Mouse (Mus musculus) embryonic facial prominence, embryonic 14.5 days (tissue): ENCODE results near the gene Abl1. TPM values are rescaled to one million over a fixed set of nuclear protein-coding genes. Genes with fewer than 3 reads are reported as not detected.

Source experiments
- ATAC-seq: fragments of 200-750 bp; cut with Nextera tagmentation; 2 replicates; pipeline ENCODE4 v1.8.0; 2017; ENCODE audit warnings: low read depth, moderate number of reproducible peaks, moderate TSS enrichment
- DNase-seq: peaks from one replicate; pipeline ENCODE4 v3.0.0-alpha.2; 2015; ENCODE audit warnings: low spot score
- H3K27ac ChIP-seq: fragments of 300-500 bp; sonication (generic); replicated peaks from 2 replicates; pipeline ENCODE4 v1.5.1; 2014; ENCODE audit warnings: low read depth, mild to moderate bottlenecking, low read length, moderate library complexity
- H3K27me3 ChIP-seq: fragments of 300-500 bp; sonication (generic); replicated peaks from 2 replicates; pipeline ENCODE4 v1.6.1; 2014; ENCODE audit warnings: low read length; ENCODE audit not compliant: control insufficient read depth, insufficient read depth
- H3K36me3 ChIP-seq: fragments of 300-500 bp; sonication (generic); 2 replicates; pipeline ENCODE4 v1.6.1; 2014; ENCODE audit warnings: low read length, mixed read lengths; ENCODE audit not compliant: control insufficient read depth, insufficient read depth
- H3K4me1 ChIP-seq: fragments of 300-500 bp; sonication (generic); 2 replicates; pipeline ENCODE4 v1.6.1; 2014; ENCODE audit warnings: antibody characterized with exemption, low read length; ENCODE audit not compliant: control insufficient read depth, insufficient read depth
- H3K4me2 ChIP-seq: fragments of 300-500 bp; sonication (generic); 2 replicates; pipeline ENCODE4 v1.6.1; 2014; ENCODE audit warnings: low read depth, mild to moderate bottlenecking, low read length, moderate library complexity, mixed read lengths
- H3K4me3 ChIP-seq: fragments of 300-500 bp; sonication (generic); 2 replicates; pipeline ENCODE4 v1.5.1; 2014; ENCODE audit warnings: low read depth, mild to moderate bottlenecking, low read length
- H3K9ac ChIP-seq: fragments of 300-500 bp; sonication (generic); 2 replicates; pipeline ENCODE4 v1.6.1; 2014; ENCODE audit warnings: low read depth, mild to moderate bottlenecking, low read length, moderate library complexity, mixed read lengths
- H3K9me3 ChIP-seq: fragments of 300-500 bp; sonication (generic); 2 replicates; pipeline ENCODE4 v1.6.1; 2016; ENCODE audit warnings: low read length; ENCODE audit not compliant: control insufficient read depth
- WGBS: fragments of 180-500 bp; shearing (Covaris S2); extraction: QIAGEN DNeasy Blood & Tissue Kit; methylation state at CpG from one replicate; pipeline ENCODE4 v1.1.7; 2014; 5-methylcytosine and 5-hydroxymethylcytosine counted together
- polyA plus RNA-seq: library from polyadenylated mRNA; unstranded; fragments of >200 nt; fragmentation: Nextera tagmentation; extraction: Ambion mirVana; gene quantifications from 2 replicates; pipeline ENCODE4 v1.2.1, GENCODE M21; 2014

Abl1 gene
- polyA plus RNA-seq, 1 experiment from 2014 or later, result 48.9 TPM

- WGBS, result 0% methylated on average over 48 of the region's 109 CpGs
- Histone ChIP-seq H3K4me3 (peak overlapping the region; percentile 55), H3K9ac (peak overlapping the region; percentile 40), H3K36me3 (no peaks in the 10 kb centered on the region), H3K27ac (no peak overlapping the region), H3K4me1 (0 out of 2 replicates have a peak, but pooled peaks cover 6% of the 10 kb centered on the region), H3K27me3 (peaks cover 74% of the 10 kb centered on the region), H3K4me2 (peak overlapping the region; percentile 93), H3K9me3 (0 out of 2 replicates have a peak, but pooled peaks cover 3% of the 10 kb centered on the region)
- DNase-seq (no peak), ATAC-seq (peak; percentile 58)
Measured at GRCm38 (mm10) chr2:31653971-31654853, 34.0 kb upstream of the Abl1 start.

DNA sequence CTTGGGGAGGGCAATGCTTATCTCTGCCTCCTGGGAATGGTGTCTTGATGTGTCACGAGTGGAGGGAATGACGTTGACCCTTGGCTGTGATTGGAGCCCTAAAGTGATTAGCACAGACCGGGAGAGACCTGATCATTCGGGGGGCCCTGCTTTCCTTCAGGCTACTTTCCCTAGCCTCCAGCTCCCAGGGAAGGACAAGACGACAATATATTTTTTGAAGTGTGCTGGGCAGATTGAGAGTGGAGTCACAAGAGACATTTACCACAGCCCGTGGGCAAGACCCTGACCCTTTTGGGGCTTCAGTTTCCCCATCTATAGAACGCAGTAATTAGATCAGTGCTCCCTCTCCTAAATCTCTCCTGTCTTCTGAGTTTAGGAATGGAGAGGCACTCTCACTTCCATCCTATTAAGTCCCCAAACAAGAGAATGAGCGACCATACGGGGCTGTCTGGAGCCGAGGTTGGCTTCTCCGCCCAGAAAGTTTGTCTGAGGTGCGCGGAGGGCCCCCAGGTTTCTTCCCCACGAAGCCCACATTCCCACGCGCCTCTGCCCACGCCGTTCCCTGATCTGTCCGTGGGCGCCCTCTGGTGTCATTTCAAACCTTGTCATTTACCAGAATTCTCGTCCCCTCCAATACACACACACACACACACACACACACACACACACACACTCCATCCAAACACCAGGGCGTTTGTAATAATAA lies 33.2 kb upstream of the Abl1 start:
- Histone ChIP-seq H3K9ac (no peak overlapping the region), H3K36me3 (no peaks in the 10 kb centered on the region), H3K27ac (no peak overlapping the region), H3K27me3 (peaks cover 67% of the 10 kb centered on the region), H3K4me2 (peak overlapping the region; percentile 93), H3K4me1 (0 out of 2 replicates have a peak, but pooled peaks cover 6% of the 10 kb centered on the region), H3K4me3 (peak overlapping the region; percentile 55), H3K9me3 (0 out of 2 replicates have a peak, but pooled peaks cover 3% of the 10 kb centered on the region)
- DNase-seq, result no peak
- WGBS, result 6% methylated on average over 22 of the region's 22 CpGs
- ATAC-seq, result no peak

DNA sequence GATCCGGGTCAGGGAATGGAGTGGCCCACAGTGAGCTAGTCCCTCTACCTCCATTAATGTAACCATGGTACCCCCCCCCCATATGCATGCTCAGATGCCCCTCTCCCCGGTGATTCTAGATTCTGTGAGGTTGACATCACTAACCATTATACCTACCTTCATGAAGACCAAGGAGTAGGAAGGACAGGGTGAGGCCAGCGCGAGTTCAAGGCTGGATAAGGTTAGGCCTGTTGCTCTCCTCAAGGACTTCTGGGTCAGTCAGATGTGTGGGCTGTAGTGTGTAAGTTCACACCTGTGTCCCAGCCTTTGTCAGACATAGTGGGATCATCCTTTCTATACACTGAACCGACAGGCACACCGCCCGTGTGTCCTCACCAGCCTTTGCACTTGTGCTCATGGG lies 31.8 kb upstream of the Abl1 start:
- ATAC-seq (no peak), DNase-seq (no peak)
- H3K27me3 ChIP-seq, result peaks cover 57% of the 10 kb centered on the region
- WGBS, result 81% methylated on average over 7 of the region's 7 CpGs
- H3K4me2 ChIP-seq, result no peak overlapping the region
- no peaks in the 10 kb centered on the region for H3K36me3 ChIP-seq
- H3K9me3 ChIP-seq, result 0 out of 2 replicates have a peak, but pooled peaks cover 3% of the 10 kb centered on the region
- H3K27ac ChIP-seq, result no peak overlapping the region
- H3K9ac ChIP-seq, result no peak overlapping the region
- 0 out of 2 replicates have a peak, but pooled peaks cover 6% of the 10 kb centered on the region for H3K4me1 ChIP-seq
- no peak overlapping the region for H3K4me3 ChIP-seq

- Histone ChIP-seq H3K27me3 (no peaks in the 10 kb centered on the region; the same call in 1 of the 2 replicates), H3K9me3 (0 out of 2 replicates have a peak, but pooled peaks cover 3% of the 10 kb centered on the region)
Measured at GRCm38 (mm10) chr2:31662939-31663803, 25.0 kb upstream of the Abl1 start.

GRCm38 (mm10) chr2:31663804-31664180 lies 24.4 kb upstream of the Abl1 start:
- 85% methylated on average over 1 of the region's 1 CpGs for WGBS
- H3K36me3 ChIP-seq, result no peaks in the 10 kb centered on the region
- H3K27ac ChIP-seq, result no peak overlapping the region
- no peak for DNase-seq
- H3K27me3 ChIP-seq, result no peaks in the 10 kb centered on the region; the same call in 1 of the 2 replicates
- no peaks in the 10 kb centered on the region for H3K4me1 ChIP-seq
- no peak overlapping the region for H3K4me2 ChIP-seq
- H3K4me3 ChIP-seq, result no peak overlapping the region
- H3K9me3 ChIP-seq, result 0 out of 2 replicates have a peak, but pooled peaks cover 3% of the 10 kb centered on the region
- no peak overlapping the region for H3K9ac ChIP-seq
- no peak for ATAC-seq

More at GRCm38 (mm10) chr2:31662939-31663803, 25.0 kb upstream of the Abl1 start:
- Histone ChIP-seq H3K27ac (no peak overlapping the region), H3K9ac (no peak overlapping the region), H3K4me3 (no peak overlapping the region), H3K4me1 (no peaks in the 10 kb centered on the region), H3K36me3 (no peaks in the 10 kb centered on the region), H3K4me2 (no peak overlapping the region)
- no peak for DNase-seq
- WGBS, result 55% methylated on average over 8 of the region's 8 CpGs
- no peak for ATAC-seq

DNA sequence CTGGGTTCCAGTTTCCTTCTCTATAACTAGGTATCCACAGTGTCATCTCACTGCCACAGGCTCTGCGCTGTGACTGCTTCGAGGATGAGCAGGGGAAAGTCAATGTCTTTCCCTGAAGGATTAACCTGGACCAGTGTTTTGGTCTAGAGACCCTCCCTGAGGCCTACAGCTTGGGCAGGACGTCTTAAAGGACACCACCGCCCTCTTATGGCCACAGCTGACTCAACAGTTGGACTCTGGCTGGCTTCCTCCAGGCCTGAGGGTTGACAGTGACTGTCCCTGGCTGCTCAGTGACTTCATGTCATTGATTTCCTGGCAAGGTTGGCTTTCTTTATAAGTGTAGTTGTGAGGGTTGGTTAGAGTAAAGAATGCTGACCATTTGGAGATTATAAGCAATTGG lies 20.8 kb upstream of the Abl1 start:
- H3K9me3 ChIP-seq, result no peaks in the 10 kb centered on the region
- H3K4me3 ChIP-seq, result no peak overlapping the region
- no peak for DNase-seq
- no peak overlapping the region for H3K9ac ChIP-seq
- H3K4me2 ChIP-seq, result no peak overlapping the region
- no peaks in the 10 kb centered on the region; the same call in 1 of the 2 replicates for H3K27me3 ChIP-seq
- H3K4me1 ChIP-seq, result no peaks in the 10 kb centered on the region
- no peak for ATAC-seq
- no peaks in the 10 kb centered on the region for H3K36me3 ChIP-seq
- H3K27ac ChIP-seq, result no peak overlapping the region
- 15% methylated on average over 4 of the region's 4 CpGs for WGBS

DNA sequence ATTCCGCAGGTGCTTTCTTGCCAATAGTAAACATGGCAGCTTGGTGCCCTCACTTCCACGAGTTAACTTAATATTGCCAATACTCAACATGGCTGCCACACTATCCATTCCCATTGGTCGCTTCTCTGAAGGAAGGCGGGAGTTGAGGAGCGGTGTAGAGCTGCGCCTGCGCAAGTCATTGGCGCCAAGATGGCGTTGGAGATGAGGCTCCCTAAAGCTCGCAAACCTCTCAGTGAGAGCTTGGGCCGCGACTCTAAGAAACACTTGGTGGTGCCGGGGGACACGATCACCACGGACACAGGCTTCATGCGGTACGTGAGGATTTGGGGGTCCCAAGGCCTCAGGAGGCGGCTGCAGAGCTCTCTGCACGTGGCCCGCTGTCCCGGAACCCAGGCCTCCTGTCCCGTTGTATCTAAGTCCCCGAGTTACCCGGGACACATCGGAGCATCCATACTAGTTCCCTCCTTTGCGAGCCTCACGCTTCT lies 17.6 kb upstream of the Abl1 start, which contains the start of gene Exosc2:
Gene Exosc2, plus strand, starts transcription at position 165 of the 485 bp plus-strand sequence.
- Histone ChIP-seq H3K27ac (peak within 1 kb of the TSS; percentile 82), H3K4me2 (peak within 1 kb of the TSS; percentile 79), H3K4me1 (no peaks in the 10 kb centered on the region), H3K9me3 (no peaks in the 10 kb centered on the region), H3K27me3 (no peaks in the 10 kb centered on the region), H3K4me3 (peak within 1 kb of the TSS; percentile 69), H3K36me3 (peaks cover 26% of the 10 kb centered on the region), H3K9ac (peak within 1 kb of the TSS; percentile 86)
- under 1% methylated on average over 22 of the region's 27 CpGs for WGBS
- ATAC-seq (peak; percentile 99), DNase-seq (peak; percentile 98)

DNA sequence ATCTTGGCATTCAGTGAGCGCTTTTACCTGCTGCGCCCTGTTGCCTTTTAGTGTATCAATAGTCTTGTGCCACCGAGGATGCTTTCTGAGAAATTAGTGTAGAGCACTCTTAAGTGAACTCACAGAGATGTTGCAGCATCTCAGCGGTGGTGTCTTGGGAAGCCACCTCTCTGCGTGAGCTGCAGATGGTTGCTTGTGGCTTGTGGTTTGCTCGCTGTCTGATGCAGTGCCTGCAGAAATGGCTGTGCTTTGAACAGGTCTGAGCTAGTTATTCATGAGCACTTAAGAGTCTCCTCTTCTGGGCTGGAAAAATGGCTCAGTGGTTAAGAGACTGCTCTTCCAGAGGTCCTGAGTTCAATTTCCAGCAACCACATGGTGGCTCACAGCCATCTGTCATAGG lies 9.5 kb upstream of the Abl1 start:
- WGBS, result 95% methylated on average over 6 of the region's 6 CpGs
- Histone ChIP-seq H3K4me3 (no peak overlapping the region), H3K9ac (no peak overlapping the region), H3K36me3 (peaks cover 70% of the 10 kb centered on the region), H3K4me1 (no peaks in the 10 kb centered on the region), H3K27ac (no peak overlapping the region), H3K9me3 (no peaks in the 10 kb centered on the region), H3K27me3 (no peaks in the 10 kb centered on the region), H3K4me2 (no peak overlapping the region)
- ATAC-seq (no peak), DNase-seq (no peak)
